Mouse (Mus musculus): ENCODE data around the gene Stat2. TPM values are rescaled to one million over a fixed set of nuclear protein-coding genes. Genes with fewer than 3 reads are reported as not detected.
"Not testable (repeated sequence)": the region's sequence is repeated elsewhere in the genome, so short reads cannot be mapped to it uniquely, and the experiment has no call there.

The Stat2 gene
- total RNA-seq, 1 experiment from 2014 or later, result 12.3 TPM

GRCm38 (mm10) chr10:128322141-128323108, 52.1 kb downstream of the Stat2 start, which contains the start of gene Cnpy2:
Gene Cnpy2, plus strand, starts transcription at chr10:128322459.
- ATAC-seq (replicated peaks in 1 of 2; ENCODE audit: insufficient read depth in 1 of 2, low FRiP score in 2 of 2, low TSS enrichment in 1 of 2, low read depth in 1 of 2, poor library complexity in 2 of 2, severe bottlenecking in 2 of 2), result peak; percentile 88 to 92

- ATAC-seq (replicated peaks in 1 of 2; ENCODE audit: insufficient read depth in 1 of 2, low FRiP score in 2 of 2, low TSS enrichment in 1 of 2, low read depth in 1 of 2, poor library complexity in 2 of 2, severe bottlenecking in 2 of 2), result no peak
Measured at GRCm38 (mm10) chr10:128323516-128323915, 53.2 kb downstream of the Stat2 start.

- no peak for ATAC-seq (replicated peaks in 1 of 2; ENCODE audit: insufficient read depth in 1 of 2, low FRiP score in 2 of 2, low TSS enrichment in 1 of 2, low read depth in 1 of 2, poor library complexity in 2 of 2, severe bottlenecking in 2 of 2)
Measured at GRCm38 (mm10) chr10:128326825-128327224, 56.5 kb downstream of the Stat2 start.

- ATAC-seq (replicated peaks in 1 of 2; ENCODE audit: insufficient read depth in 1 of 2, low FRiP score in 2 of 2, low TSS enrichment in 1 of 2, low read depth in 1 of 2, poor library complexity in 2 of 2, severe bottlenecking in 2 of 2), result no peak
Measured at GRCm38 (mm10) chr10:128327610-128328009, 57.3 kb downstream of the Stat2 start.

- ATAC-seq (replicated peaks in 1 of 2; ENCODE audit: insufficient read depth in 1 of 2, low FRiP score in 2 of 2, low TSS enrichment in 1 of 2, low read depth in 1 of 2, poor library complexity in 2 of 2, severe bottlenecking in 2 of 2), result not testable (repeated sequence)
Measured at GRCm38 (mm10) chr10:128332358-128333249, 62.2 kb downstream of the Stat2 start.

GRCm38 (mm10) chr10:128335582-128335981, 65.2 kb downstream of the Stat2 start:
- ATAC-seq (replicated peaks in 1 of 2; ENCODE audit: insufficient read depth in 1 of 2, low FRiP score in 2 of 2, low TSS enrichment in 1 of 2, low read depth in 1 of 2, poor library complexity in 2 of 2, severe bottlenecking in 2 of 2), result no peak; a peak in 1 of 4 replicates

- ATAC-seq (replicated peaks in 1 of 2; ENCODE audit: insufficient read depth in 1 of 2, low FRiP score in 2 of 2, low TSS enrichment in 1 of 2, low read depth in 1 of 2, poor library complexity in 2 of 2, severe bottlenecking in 2 of 2), result no peak
Measured at GRCm38 (mm10) chr10:128336195-128336594, 65.8 kb downstream of the Stat2 start.

- ATAC-seq (replicated peaks in 1 of 2; ENCODE audit: insufficient read depth in 1 of 2, low FRiP score in 2 of 2, low TSS enrichment in 1 of 2, low read depth in 1 of 2, poor library complexity in 2 of 2, severe bottlenecking in 2 of 2), result no peak
Measured at GRCm38 (mm10) chr10:128336597-128336996, 66.2 kb downstream of the Stat2 start.

- ATAC-seq (replicated peaks in 1 of 2; ENCODE audit: insufficient read depth in 1 of 2, low FRiP score in 2 of 2, low TSS enrichment in 1 of 2, low read depth in 1 of 2, poor library complexity in 2 of 2, severe bottlenecking in 2 of 2), result peak; percentile 95 to 97
Measured at GRCm38 (mm10) chr10:128337306-128338181, 67.2 kb downstream of the Stat2 start, which contains the start of gene Cs. Gene Cs, plus strand, starts transcription at chr10:128337734.

GRCm38 (mm10) chr10:128338415-128338814, 68.1 kb downstream of the Stat2 start:
- peak in 1 of 2 experiments; percentile 33; a peak in 1 of 4 replicates for ATAC-seq (replicated peaks in 1 of 2; ENCODE audit: insufficient read depth in 1 of 2, low FRiP score in 2 of 2, low TSS enrichment in 1 of 2, low read depth in 1 of 2, poor library complexity in 2 of 2, severe bottlenecking in 2 of 2)

GRCm38 (mm10) chr10:128338948-128339347, 68.6 kb downstream of the Stat2 start:
- ATAC-seq (replicated peaks in 1 of 2; ENCODE audit: insufficient read depth in 1 of 2, low FRiP score in 2 of 2, low TSS enrichment in 1 of 2, low read depth in 1 of 2, poor library complexity in 2 of 2, severe bottlenecking in 2 of 2), result no peak

- no peak for ATAC-seq (replicated peaks in 1 of 2; ENCODE audit: insufficient read depth in 1 of 2, low FRiP score in 2 of 2, low TSS enrichment in 1 of 2, low read depth in 1 of 2, poor library complexity in 2 of 2, severe bottlenecking in 2 of 2)
Measured at GRCm38 (mm10) chr10:128340257-128340656, 69.9 kb downstream of the Stat2 start.

Other genes with a start within 250 kb of the Stat2 start
- gene Naca, start 235.0 kb upstream of the Stat2 start, total RNA-seq (2017), result 2,160 and 2,701 TPM in 2 replicates
- gene Ptges3, start 211.6 kb upstream of the Stat2 start, total RNA-seq (2017), result 249 and 336 TPM in 2 replicates
- 1,271 and 2,840 TPM in 2 replicates for gene Atp5b, start 187.3 kb upstream of the Stat2 start, total RNA-seq (2017)
- 17.8 and 23.1 TPM in 2 replicates for gene Baz2a, start 179.0 kb upstream of the Stat2 start, total RNA-seq (2017)
- gene Rbms2, start 90.3 kb upstream of the Stat2 start, total RNA-seq (2017), result 6.9 and 9.3 TPM in 2 replicates
- gene Gls2, start 76.1 kb upstream of the Stat2 start, total RNA-seq (2017), result 0.38 and 0.79 TPM in 2 replicates
- 10.3 and 11.9 TPM in 2 replicates for gene Spryd4, start 58.8 kb upstream of the Stat2 start, total RNA-seq (2017)
- 0.69 TPM in 1 of 2 replicates, not detected in the other for gene Mip, start 44.7 kb upstream of the Stat2 start, total RNA-seq (2017)
- gene Timeless, start 38.5 kb upstream of the Stat2 start, total RNA-seq (2017), result 52.8 and 60.3 TPM in 2 replicates
- 0.19 TPM in 1 of 2 replicates, not detected in the other for gene Apon, start 16.5 kb upstream of the Stat2 start, total RNA-seq (2017)
- not detected in 2 replicates for gene Apof, start 1.9 kb upstream of the Stat2 start, total RNA-seq (2017)
- gene Il23a, start 28.2 kb downstream of the Stat2 start, total RNA-seq (2017), result 1.1 TPM in 1 of 2 replicates, not detected in the other
- gene Pan2, start 32.8 kb downstream of the Stat2 start, total RNA-seq (2017), result 12.7 and 16.9 TPM in 2 replicates
- gene Cnpy2, start 51.9 kb downstream of the Stat2 start, total RNA-seq (2017), result 106 and 135 TPM in 2 replicates
- gene Cs, start 67.2 kb downstream of the Stat2 start, total RNA-seq (2017), result 69.8 and 79.5 TPM in 2 replicates
- 8.1 and 8.7 TPM in 2 replicates for gene Coq10a, start 98.4 kb downstream of the Stat2 start, total RNA-seq (2017)
- gene Ankrd52, start 106.6 kb downstream of the Stat2 start, total RNA-seq (2017), result 8.9 and 12.1 TPM in 2 replicates
- not detected in 2 replicates for gene Slc39a5, start 130.7 kb downstream of the Stat2 start, total RNA-seq (2017)
- 57.0 and 106 TPM in 2 replicates for gene Nabp2, start 140.9 kb downstream of the Stat2 start, total RNA-seq (2017)
- 18.4 and 20.7 TPM in 2 replicates for gene Rnf41, start 141.1 kb downstream of the Stat2 start, total RNA-seq (2017)
- gene Smarcc2, start 188.7 kb downstream of the Stat2 start, total RNA-seq (2017), result 83.2 and 92.7 TPM in 2 replicates
- 988 and 1,295 TPM in 2 replicates for gene Myl6, start 223.6 kb downstream of the Stat2 start, total RNA-seq (2017)
- 1.3 and 3.9 TPM in 2 replicates for gene Myl6b, start 228.1 kb downstream of the Stat2 start, total RNA-seq (2017)